In genomic region chr19:58442785-58443732, GRCm38 (mm10) we compare ENCODE assay signal across 19 mouse cellular contexts. TPM values are rescaled to one million over a fixed set of nuclear protein-coding genes. Genes with fewer than 3 reads are reported as not detected.
A peak's percentile ranks its signal among the peaks of the same experiment; 100 is the strongest.
DNase-seq lines count a peak whose midpoint lies in the region; ATAC-seq and TF ChIP-seq lines count a peak whose summit lies in the region.
"Had no signal": no experiment of that assay in that cellular context is flagged by ENCODE, and none has a peak within 500 bp of the region (broad histone marks: within the 10 kb centered on the region; RNA-seq: fewer than 3 reads in every experiment).

No protein-coding gene starts in this region.

- ATAC-seq in forebrain, embryonic 14.5 days = peak; percentile 52; the same call in 1 of the 2 replicates
- no peak for ATAC-seq in forebrain, postnatal 0 days
- no peak for ATAC-seq in hindbrain, embryonic 14.5 days (ENCODE audit: low FRiP score)
- ATAC-seq: lung, postnatal 0 days had no signal

- H3K9ac ChIP-seq in forebrain, embryonic 14.5 days (ENCODE audit: low read length) = no peak overlapping the region
- H3K9ac ChIP-seq in forebrain, postnatal 0 days = no peak overlapping the region
- H3K9ac ChIP-seq in hindbrain, embryonic 14.5 days = no peak overlapping the region; the same call in 1 of the 2 replicates
- H3K9ac ChIP-seq: heart, embryonic 15.5 days; hindbrain, embryonic 15.5 days; liver, embryonic 13.5 days had no signal

- peaks cover 11% of the 10 kb centered on the region for H3K4me1 ChIP-seq in forebrain, embryonic 14.5 days (ENCODE audit: control insufficient read depth, insufficient read depth, low read length)
- H3K4me1 ChIP-seq in forebrain, postnatal 0 days (ENCODE audit: insufficient read depth) = no peaks in the 10 kb centered on the region
- H3K4me1 ChIP-seq in hindbrain, embryonic 14.5 days (replicated peaks; ENCODE audit: control insufficient read depth, insufficient read depth, low read length) = peaks cover 14% of the 10 kb centered on the region

- WGBS in forebrain, embryonic 14.5 days = 14% methylated on average over 10 of the region's 10 CpGs
- WGBS in forebrain, postnatal 0 days = 24% methylated on average over 10 of the region's 10 CpGs
- 34% methylated on average over 10 of the region's 10 CpGs for WGBS in hindbrain, embryonic 14.5 days

- no peak overlapping the region for H3K27ac ChIP-seq in forebrain, embryonic 14.5 days (ENCODE audit: low read depth, low read length)
- no peak overlapping the region for H3K27ac ChIP-seq in forebrain, postnatal 0 days (ENCODE audit: low read depth, low read length)
- H3K27ac ChIP-seq in hindbrain, embryonic 14.5 days = peak overlapping the region; percentile 28; the same call in 1 of the 2 replicates
- H3K27ac ChIP-seq: embryonic facial prominence, embryonic 10.5 days; heart, embryonic 15.5 days; hindbrain, embryonic 15.5 days; liver, embryonic 13.5 days had no signal

- no peak overlapping the region for H3K4me3 ChIP-seq in forebrain, embryonic 14.5 days (ENCODE audit: low read depth, low read length)
- H3K4me3 ChIP-seq in forebrain, postnatal 0 days (ENCODE audit: low read depth, low read length) = no peak overlapping the region
- H3K4me3 ChIP-seq in hindbrain, embryonic 14.5 days (replicated peaks; ENCODE audit: low read length) = no peak overlapping the region
- H3K4me3 ChIP-seq: embryonic facial prominence, embryonic 10.5 days; erythroblast, embryonic 14.5 days; heart, embryonic 15.5 days; hindbrain, embryonic 15.5 days; liver, embryonic 13.5 days had no signal

- peak; percentile 63 for DNase-seq in forebrain, embryonic 14.5 days (ENCODE audit: low spot score)
- no peak for DNase-seq in forebrain, postnatal 0 days
- peak; percentile 74 for DNase-seq in retina, postnatal 1 day
- DNase-seq in retina, embryonic 14.5 days (ENCODE audit: low spot score) = no peak
- no peak for DNase-seq in hindbrain, embryonic 14.5 days (ENCODE audit: low spot score)
- DNase-seq in ovary, postnatal 10 days (ENCODE audit: low spot score) = no peak
- no peak for DNase-seq in cerebellum, postnatal 36 days
- DNase-seq in frontal cortex, postnatal 14 days (ENCODE audit: low spot score in 2 of 2) = no peak
- DNase-seq: adrenal gland, postnatal 10 days; cerebellum, adult 9-11 months; liver, embryonic 13.5 days; thymus, postnatal 4 days had no signal

- H3K9me3 ChIP-seq in forebrain, embryonic 14.5 days (replicated peaks; ENCODE audit: control insufficient read depth, low read length) = no peaks in the 10 kb centered on the region
- H3K9me3 ChIP-seq in forebrain, postnatal 0 days (ENCODE audit: low read length) = no peaks in the 10 kb centered on the region
- H3K9me3 ChIP-seq in hindbrain, embryonic 14.5 days (ENCODE audit: control insufficient read depth, low read length) = no peaks in the 10 kb centered on the region
- H3K9me3 ChIP-seq: embryonic facial prominence, embryonic 10.5 days; heart, embryonic 15.5 days; hindbrain, embryonic 15.5 days; liver, embryonic 13.5 days had no signal

- no peaks in the 10 kb centered on the region for H3K36me3 ChIP-seq in forebrain, embryonic 14.5 days (ENCODE audit: control insufficient read depth, insufficient read depth, low read length)
- no peaks in the 10 kb centered on the region for H3K36me3 ChIP-seq in forebrain, postnatal 0 days (ENCODE audit: insufficient read depth)
- H3K36me3 ChIP-seq in hindbrain, embryonic 14.5 days (replicated peaks; ENCODE audit: control insufficient read depth, insufficient read depth) = no peaks in the 10 kb centered on the region
- H3K36me3 ChIP-seq: embryonic facial prominence, embryonic 10.5 days; G1E; heart, embryonic 15.5 days; hindbrain, embryonic 15.5 days; liver, embryonic 13.5 days had no signal

- H3K27me3 ChIP-seq in forebrain, embryonic 14.5 days (replicated peaks; ENCODE audit: control insufficient read depth, insufficient read depth, low read length) = no peaks in the 10 kb centered on the region
- H3K27me3 ChIP-seq in forebrain, postnatal 0 days (ENCODE audit: insufficient read depth, low read length) = no peaks in the 10 kb centered on the region; the same call in 1 of the 2 replicates
- H3K27me3 ChIP-seq in hindbrain, embryonic 14.5 days (ENCODE audit: control insufficient read depth, insufficient read depth, low read length) = no peaks in the 10 kb centered on the region
- H3K27me3 ChIP-seq: heart, embryonic 15.5 days; hindbrain, embryonic 15.5 days; liver, embryonic 13.5 days had no signal

- H3K4me2 ChIP-seq in forebrain, embryonic 14.5 days (ENCODE audit: low read length) = no peak overlapping the region
- H3K4me2 ChIP-seq in forebrain, postnatal 0 days (ENCODE audit: low read depth) = no peak overlapping the region
- H3K4me2 ChIP-seq in hindbrain, embryonic 14.5 days (replicated peaks) = no peak overlapping the region
- H3K4me2 ChIP-seq: heart, embryonic 15.5 days; hindbrain, embryonic 15.5 days; liver, embryonic 13.5 days had no signal

- TF ChIP-seq CTCF in forebrain, postnatal 0 days (IDR thresholded peaks at IDR 0.05; ENCODE audit: low read depth) = no peak

RNA-seq across cellular contexts. Expression of gene Gfra1, which starts 12.7 kb away (rescaled TPM):
- polyA plus RNA-seq in forebrain, embryonic 14.5 days (2014; fragmentation: Nextera tagmentation; extraction: Ambion mirVana) = 11.6 and 13.1 TPM in 2 replicates
- 28.5 and 48.9 TPM in 2 replicates for total RNA-seq in forebrain, postnatal 0 days (2014; rRNA removed)
- polyA plus RNA-seq in forebrain, postnatal 0 days (2015; fragmentation: Nextera tagmentation; extraction: Ambion mirVana) = 16.1 and 23.5 TPM in 2 replicates
- polyA plus RNA-seq in hindbrain, embryonic 14.5 days (2014; fragmentation: Nextera tagmentation; extraction: Ambion mirVana) = 46.0 and 48.5 TPM in 2 replicates
- total RNA-seq: granulocyte monocyte progenitor cell, adult 5-6 weeks had no signal
- polyA plus RNA-seq: erythroblast, embryonic 14.5 days; G1E had no signal

Comparison
In these comparisons a context has a peak if more than half of its experiments do, and no peak if none do; other contexts are left out.
1. DNase-seq: peak in forebrain, embryonic 14.5 days (single experiment) and retina, postnatal 1 day (single experiment); none in forebrain, postnatal 0 days (single experiment), retina, embryonic 14.5 days (single experiment), hindbrain, embryonic 14.5 days (single experiment), ovary, postnatal 10 days (single experiment), cerebellum, postnatal 36 days (0 of 2) and frontal cortex, postnatal 14 days (0 of 2).